In genomic region chr15:98676940-98677728, GRCm38 (mm10) we compare ENCODE assay signal across 8 mouse cellular contexts. TPM values are rescaled to one million over a fixed set of nuclear protein-coding genes. Genes with fewer than 3 reads are reported as not detected.
DNase-seq lines count a peak whose midpoint lies in the region; ATAC-seq lines count a peak whose summit lies in the region.

Gene Rnd1, minus strand, starts transcription at chr15:98677461.

- peak; percentile 89 for DNase-seq in adrenal gland, postnatal 10 days
- peak; percentile 81 for DNase-seq in embryo, embryonic 9.5 days (ENCODE audit: extremely low spot score)
- peak; percentile 64 to 73 for DNase-seq in gastrocnemius, postnatal 36 days
- DNase-seq in left cerebral cortex, postnatal 14 days (ENCODE audit: low spot score in 2 of 2), result peak; percentile 93 to 94
- peak; percentile 84 for DNase-seq in right cerebral cortex, postnatal 14 days
- peak; percentile 65 to 71 for DNase-seq in urinary bladder, postnatal 4 days (ENCODE audit: low spot score in 2 of 2)

- H3K27ac ChIP-seq in intestine, embryonic 15.5 days, result no peak within 1 kb of the TSS

- peaks cover 12% of the 10 kb centered on the region for H3K4me1 ChIP-seq in intestine, embryonic 15.5 days (replicated peaks)

- 0 out of 2 replicates have a peak within 1 kb of the TSS, but pooled peaks have one; percentile 9 for H3K9ac ChIP-seq in intestine, embryonic 15.5 days

- ATAC-seq in intestine, embryonic 15.5 days, result peak; percentile 99
- peak; percentile 98 for ATAC-seq in megakaryocyte-erythroid progenitor cell, adult 5-6 weeks (replicated peaks; ENCODE audit: low FRiP score, low TSS enrichment, poor library complexity, severe bottlenecking)

- no peaks in the 10 kb centered on the region for H3K36me3 ChIP-seq in intestine, embryonic 15.5 days

- intact Hi-C loops in gastrocnemius, postnatal 36 days (cut with DNase I), result no loop called here
- intact Hi-C loops in left cerebral cortex, postnatal 14 days (cut with DNase I), result no loop called here

- peak within 1 kb of the TSS; percentile 37 for H3K4me3 ChIP-seq in intestine, embryonic 15.5 days (replicated peaks)

- peak within 1 kb of the TSS; percentile 89 for H3K4me2 ChIP-seq in intestine, embryonic 15.5 days (replicated peaks)

- H3K27me3 ChIP-seq in intestine, embryonic 15.5 days (replicated peaks), result peaks cover 42% of the 10 kb centered on the region

- WGBS in intestine, embryonic 15.5 days, result 2% methylated on average over 36 of the region's 37 CpGs

- H3K9me3 ChIP-seq in intestine, embryonic 15.5 days, result no peaks in the 10 kb centered on the region

RNA-seq across cellular contexts. Expression of gene Rnd1, which starts in this region (rescaled TPM):
- total RNA-seq in adrenal gland, postnatal 10 days (2021), result 1 to 10 TPM; 1.9 to 2.3 TPM
- 1 to 10 TPM in 1 of 2 experiments, under 1 TPM in 1; 0.81 to 1.5 TPM for total RNA-seq in gastrocnemius, postnatal 36 days (2021)
- 0.97 and 1.1 TPM in 2 replicates for polyA plus RNA-seq in intestine, embryonic 15.5 days (2015; fragmentation: Nextera tagmentation; extraction: Ambion mirVana)
- total RNA-seq in left cerebral cortex, postnatal 14 days (2021), result 10 to 100 TPM; 53.9 to 64.1 TPM
- total RNA-seq in megakaryocyte-erythroid progenitor cell, adult 5-6 weeks (2014; fragmentation: Nextera tagmentation), result 0.64 TPM in 1 of 2 replicates, not detected in the other
- 0.61 TPM in 1 of 2 replicates, not detected in the other for total RNA-seq in megakaryocyte-erythroid progenitor cell, adult 5-6 weeks (2017)

Comparison
In these comparisons a context has a peak if more than half of its experiments do, and no peak if none do; other contexts are left out.
1. RNA of gene Rnd1 (total RNA-seq): 53.9 to 64.1 TPM in left cerebral cortex, postnatal 14 days; 1.9 to 2.3 TPM in adrenal gland, postnatal 10 days, 0.81 to 1.5 TPM in gastrocnemius, postnatal 36 days and 0.61 to 0.64 TPM in megakaryocyte-erythroid progenitor cell, adult 5-6 weeks; every median in the first group is over 10 times any median in the second.
2. Peak in ATAC-seq in megakaryocyte-erythroid progenitor cell, adult 5-6 weeks; RNA of the gene not detected or under 1 TPM.
3. Peak in every context shown above with its lines, with median percentiles within 50 percentile points of each other: DNase-seq.